Mouse (Mus musculus): ENCODE results near the gene Camk2d.
A peak's percentile ranks its signal among the peaks of the same experiment; 100 is the strongest.

- TF ChIP-seq MAZ (IDR thresholded peaks at IDR 0.05; ENCODE audit: low read depth, low read length): peak; percentile 92
- no peak for TF ChIP-seq ZKSCAN1 (IDR thresholded peaks at IDR 0.05; ENCODE audit: borderline replicate concordance, low read depth, low read length)
- no peak for TF ChIP-seq CTCF (conservative IDR thresholded peaks at IDR 0.05 in 1 of 2, IDR thresholded peaks at IDR 0.05 in 1 of 2; ENCODE audit: low read depth in 2 of 2, low read length in 2 of 2)
- no peak for TF ChIP-seq ZC3H11A (IDR thresholded peaks at IDR 0.05; ENCODE audit: low read depth, low read length)
- TF ChIP-seq JUND (conservative IDR thresholded peaks at IDR 0.05; ENCODE audit: low read depth, low read length): 0 out of 2 replicates have a peak, but pooled peaks have one; percentile 36
Observed at GRCm38 (mm10) chr3:126751377-126752098, 155.4 kb downstream of the Camk2d start.

All from CH12.LX (cell line).